Mouse (Mus musculus) hindlimb bud, embryonic 11.5 days (tissue): ENCODE data around the gene Dock3.
"Not testable (repeated sequence)": the region's sequence is repeated elsewhere in the genome, so short reads cannot be mapped to it uniquely, and the experiment has no call there.

Experiments used
- DNase-seq: peaks from one replicate; pipeline ENCODE4 v3.0.0-alpha.2; 2012; ENCODE audit warnings: low read depth, low spot score; ENCODE audit errors: extremely low spot score

Gene Dock3

GRCm38 (mm10) chr9:107259571-107259970 is 27.9 kb upstream of the Dock3 start:
- no peak for DNase-seq

- DNase-seq = no peak
Observed at GRCm38 (mm10) chr9:107255596-107255995, 23.9 kb upstream of the Dock3 start.

DNA sequence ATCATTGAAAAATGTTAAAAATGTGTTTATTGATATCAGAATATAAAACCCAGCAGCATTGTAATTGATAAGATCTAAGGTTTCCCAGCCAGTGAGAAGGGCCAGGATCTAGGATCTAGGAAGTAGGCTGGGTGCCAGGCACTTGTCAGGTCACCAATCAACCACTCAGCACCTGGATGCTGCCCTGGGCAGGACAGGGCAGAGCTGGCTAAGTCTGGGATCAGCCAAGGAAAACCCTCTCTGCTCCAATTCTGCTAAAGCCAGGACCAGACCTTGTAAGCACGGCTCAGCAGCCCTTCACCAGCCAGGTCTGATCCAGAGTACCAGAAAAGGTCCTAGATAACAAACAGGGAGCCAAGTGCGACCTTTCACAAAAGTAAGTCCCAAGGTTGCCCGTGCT is 23.2 kb upstream of the Dock3 start:
- DNase-seq = no peak

DNA sequence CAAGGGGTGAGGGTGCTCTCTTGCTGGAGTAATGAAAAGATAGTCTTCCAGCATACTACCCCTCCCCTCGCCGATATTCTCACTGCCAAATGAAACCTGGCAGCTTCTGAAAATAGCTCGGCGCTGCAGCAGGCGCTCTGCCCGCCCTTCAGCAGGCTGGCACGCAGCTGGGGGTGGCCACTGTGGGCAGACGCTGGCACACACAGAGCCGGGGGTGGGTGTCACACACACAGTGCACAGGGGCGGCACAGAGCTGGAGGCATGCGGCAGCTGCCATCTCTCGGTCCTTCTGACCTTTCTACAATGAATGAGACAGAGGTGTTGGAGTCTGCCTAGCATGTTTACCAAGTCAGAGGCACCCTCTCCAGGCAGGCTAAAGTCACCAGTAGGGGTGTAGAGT is 22.8 kb upstream of the Dock3 start:
- no peak for DNase-seq

- DNase-seq = no peak
Observed at GRCm38 (mm10) chr9:107252164-107252563, 20.5 kb upstream of the Dock3 start.

DNA sequence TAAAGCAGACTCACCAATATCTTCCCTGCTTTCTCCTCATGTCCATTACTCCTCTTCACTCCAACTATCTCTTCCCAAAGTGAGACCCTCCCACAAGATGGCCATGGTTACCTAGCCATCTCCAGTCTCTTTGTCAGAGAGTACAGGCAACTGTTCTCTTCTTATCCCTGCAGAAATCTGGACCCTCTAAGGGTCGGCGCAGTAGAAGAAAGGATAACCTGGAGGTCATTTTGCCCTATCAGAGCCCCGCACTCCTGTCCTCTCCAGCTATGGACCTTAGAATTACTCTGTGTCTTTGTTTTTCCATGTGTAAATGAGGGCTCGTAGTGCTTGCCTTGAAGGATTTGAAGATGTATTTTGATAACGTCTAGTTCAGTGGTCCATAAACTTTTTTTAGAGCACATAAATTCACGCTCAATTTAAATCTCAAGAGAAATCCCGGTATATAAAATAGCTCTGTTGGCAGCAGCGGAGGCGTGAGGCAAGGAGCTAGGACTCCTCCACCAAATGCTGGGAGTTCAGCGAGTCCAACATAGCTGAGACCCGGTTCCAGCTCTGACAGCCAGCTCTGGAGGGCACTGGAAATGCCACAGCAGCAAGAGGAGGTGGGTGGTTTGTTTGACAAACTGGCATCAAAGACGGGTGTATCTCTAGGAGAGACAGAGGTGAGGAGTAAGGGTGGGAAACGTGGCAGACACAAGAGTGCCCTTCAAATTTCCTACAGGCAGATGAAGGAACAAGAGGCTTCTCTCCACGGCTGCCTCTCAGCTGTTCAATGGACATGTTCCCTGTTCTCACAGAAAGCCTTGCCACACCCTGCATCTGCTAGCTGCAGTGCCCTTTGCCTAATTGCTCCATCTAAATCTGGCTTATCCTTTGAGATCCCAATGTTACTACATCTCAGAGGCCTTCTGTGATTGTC is 19.0 kb upstream of the Dock3 start:
- no peak for DNase-seq

GRCm38 (mm10) chr9:107249154-107249553 is 17.4 kb upstream of the Dock3 start:
- DNase-seq = no peak

GRCm38 (mm10) chr9:107246170-107246569 is 14.5 kb upstream of the Dock3 start:
- no peak for DNase-seq

GRCm38 (mm10) chr9:107245311-107245710 is 13.6 kb upstream of the Dock3 start:
- no peak for DNase-seq

GRCm38 (mm10) chr9:107236151-107236550 is 4.4 kb upstream of the Dock3 start:
- DNase-seq = no peak

DNA sequence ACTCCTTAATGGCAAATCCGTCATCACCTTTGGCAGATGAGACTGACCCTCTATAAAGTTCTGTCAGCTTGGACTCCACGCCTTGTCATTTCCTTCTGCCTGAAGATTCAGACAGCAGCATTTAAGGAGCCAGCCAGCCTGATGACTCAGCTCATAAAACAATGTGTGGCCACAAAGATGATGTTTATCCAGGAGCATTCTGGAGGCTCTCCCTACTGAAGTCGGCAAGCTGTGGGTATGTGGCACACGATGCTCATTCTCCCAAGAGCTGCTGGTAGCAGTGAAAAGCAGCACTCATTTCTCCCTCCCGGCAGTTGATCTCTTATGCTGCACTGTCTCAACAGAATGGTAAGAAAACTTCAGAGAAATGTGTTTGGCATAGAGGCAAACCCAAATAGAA is 3.6 kb upstream of the Dock3 start:
- no peak for DNase-seq

DNA sequence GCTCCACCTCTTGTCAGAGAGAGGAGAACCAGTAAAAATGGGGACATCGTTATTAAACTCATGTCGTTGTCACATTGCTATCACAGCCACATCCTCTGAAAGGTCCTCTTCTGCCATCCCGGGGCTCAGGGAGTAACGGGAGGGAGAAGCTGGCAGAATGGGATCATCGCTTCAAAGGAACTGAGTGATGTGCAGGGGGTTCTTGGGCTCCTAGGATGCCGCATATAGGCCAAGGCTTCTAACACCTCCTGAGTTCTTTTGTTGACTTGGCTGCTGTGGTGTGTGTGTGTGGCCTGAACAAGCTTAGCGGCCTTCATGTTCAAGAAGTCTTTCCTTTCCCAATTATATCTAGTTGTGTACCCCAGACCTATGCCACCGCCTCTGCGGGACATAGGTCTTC is 431 bp upstream of the Dock3 start:
- no peak for DNase-seq

GRCm38 (mm10) chr9:107230991-107231538 is 644 bp downstream of the Dock3 start:
- no peak for DNase-seq

- DNase-seq = no peak
Observed at GRCm38 (mm10) chr9:107224597-107224996, 7.1 kb downstream of the Dock3 start.

DNA sequence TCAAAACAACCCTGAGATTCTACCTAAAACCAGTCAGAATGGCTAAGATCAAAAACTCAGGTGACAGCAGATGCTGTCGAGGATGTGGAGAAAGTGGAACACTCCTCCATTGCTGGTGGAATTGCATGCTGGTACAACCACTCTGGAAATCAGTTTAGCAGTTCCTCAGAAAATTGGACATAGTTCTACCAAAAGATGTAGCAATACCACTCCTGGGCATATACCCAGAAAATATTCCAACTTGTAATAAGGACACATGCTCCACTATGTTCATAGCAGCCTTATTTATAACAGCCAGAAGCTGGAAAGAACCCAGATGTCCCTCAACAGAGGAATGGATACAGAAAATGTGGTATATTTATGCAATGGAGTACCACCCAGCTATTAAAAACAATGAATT is 56.9 kb downstream of the Dock3 start:
- not testable (repeated sequence) for DNase-seq

- no peak for DNase-seq
Observed at GRCm38 (mm10) chr9:107165792-107166191, 65.9 kb downstream of the Dock3 start.

DNA sequence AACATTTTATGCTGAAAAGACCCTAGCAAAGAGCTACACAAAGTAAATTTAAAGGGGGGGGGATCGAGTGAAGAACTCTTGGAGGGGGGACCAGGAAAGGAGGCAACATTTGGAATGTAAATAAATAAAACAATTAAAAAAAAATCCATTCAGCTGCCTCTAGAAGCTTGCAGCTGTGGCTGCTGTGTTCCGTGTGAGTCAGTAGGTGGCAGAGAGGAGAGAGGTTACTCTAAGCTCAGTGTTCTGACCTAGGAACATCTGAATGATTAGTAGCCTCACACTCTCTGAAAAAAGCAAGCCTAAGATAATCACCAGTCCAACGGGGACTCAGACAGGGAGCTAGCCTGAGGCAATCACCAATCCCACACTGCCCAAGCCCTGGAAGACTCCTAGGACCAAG is 66.9 kb downstream of the Dock3 start:
- no peak for DNase-seq

DNA sequence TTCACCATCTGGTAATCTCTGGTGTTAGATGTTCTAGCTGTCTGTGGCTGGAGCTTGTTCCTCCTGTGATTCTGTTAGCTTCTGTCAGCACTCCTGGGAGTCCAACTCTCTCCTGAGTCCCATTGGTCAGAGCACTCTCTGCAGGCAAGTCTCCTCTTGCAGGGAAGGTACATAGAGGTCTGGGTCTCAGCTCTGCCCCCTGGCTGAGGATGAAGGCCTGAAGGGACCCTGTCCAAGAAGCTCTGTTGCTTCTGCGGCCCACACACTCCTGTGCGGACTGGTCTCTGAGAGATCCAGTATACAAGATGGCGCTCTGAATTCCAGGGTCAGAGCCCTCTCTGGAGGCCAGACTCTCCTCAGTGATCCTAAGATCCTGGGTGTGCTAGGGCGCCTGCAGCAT is 75.3 kb downstream of the Dock3 start:
- DNase-seq = not testable (repeated sequence)

DNA sequence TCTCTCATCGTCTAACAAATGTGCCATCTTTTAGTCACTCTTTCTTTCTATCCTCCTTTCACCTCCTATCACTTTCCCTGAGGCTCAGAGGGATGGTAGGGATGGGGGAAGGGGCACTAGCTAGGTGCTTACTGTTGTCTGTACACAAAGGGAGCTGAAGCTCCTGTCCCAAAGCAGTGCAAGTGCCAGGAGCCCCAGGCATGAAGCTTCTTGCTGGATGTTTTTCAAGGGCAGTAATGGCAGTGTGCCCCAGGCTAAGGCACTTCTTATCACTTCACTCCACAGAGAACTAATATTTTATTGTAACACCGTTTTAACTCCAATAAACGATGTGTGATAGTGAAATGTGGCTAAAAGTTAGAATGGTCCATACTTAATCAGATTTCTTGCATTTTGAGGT is 118.9 kb downstream of the Dock3 start:
- DNase-seq = no peak

- no peak for DNase-seq
Observed at GRCm38 (mm10) chr9:107112056-107112455, 119.7 kb downstream of the Dock3 start.

GRCm38 (mm10) chr9:107099487-107099886 is 132.2 kb downstream of the Dock3 start:
- DNase-seq = no peak

DNA sequence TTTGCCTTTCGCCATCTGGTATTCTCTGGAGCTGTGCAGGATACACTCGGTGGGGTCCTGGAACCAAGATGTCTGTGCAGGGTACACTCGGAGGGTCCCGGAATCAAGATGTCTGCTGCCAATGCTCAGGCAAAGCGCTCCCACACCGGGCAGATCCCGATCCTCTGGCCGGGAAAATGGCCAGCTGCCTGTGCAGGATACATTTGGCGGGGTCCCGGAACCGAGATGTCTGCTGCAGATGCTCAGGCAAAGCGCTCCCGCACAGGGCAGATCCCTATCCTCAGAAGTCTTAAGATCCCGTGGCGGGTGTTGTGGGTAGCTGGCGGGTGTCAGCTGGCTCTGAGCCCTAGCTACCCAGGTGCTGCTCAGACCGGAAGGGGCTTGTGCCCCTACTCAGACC is 142.3 kb downstream of the Dock3 start:
- not testable (repeated sequence) for DNase-seq

GRCm38 (mm10) chr9:107087531-107087930 is 144.2 kb downstream of the Dock3 start:
- no peak for DNase-seq
